Mouse (Mus musculus): ENCODE measurements at regions not wholly inside any gene's neighbourhood (a gene's known extent, or its start where the extent isn't known, plus 50 kb on each side); places are given as distances from the start of the nearest gene placed in this dataset.
A peak's percentile ranks its signal among the peaks of the same experiment; 100 is the strongest.

DNA sequence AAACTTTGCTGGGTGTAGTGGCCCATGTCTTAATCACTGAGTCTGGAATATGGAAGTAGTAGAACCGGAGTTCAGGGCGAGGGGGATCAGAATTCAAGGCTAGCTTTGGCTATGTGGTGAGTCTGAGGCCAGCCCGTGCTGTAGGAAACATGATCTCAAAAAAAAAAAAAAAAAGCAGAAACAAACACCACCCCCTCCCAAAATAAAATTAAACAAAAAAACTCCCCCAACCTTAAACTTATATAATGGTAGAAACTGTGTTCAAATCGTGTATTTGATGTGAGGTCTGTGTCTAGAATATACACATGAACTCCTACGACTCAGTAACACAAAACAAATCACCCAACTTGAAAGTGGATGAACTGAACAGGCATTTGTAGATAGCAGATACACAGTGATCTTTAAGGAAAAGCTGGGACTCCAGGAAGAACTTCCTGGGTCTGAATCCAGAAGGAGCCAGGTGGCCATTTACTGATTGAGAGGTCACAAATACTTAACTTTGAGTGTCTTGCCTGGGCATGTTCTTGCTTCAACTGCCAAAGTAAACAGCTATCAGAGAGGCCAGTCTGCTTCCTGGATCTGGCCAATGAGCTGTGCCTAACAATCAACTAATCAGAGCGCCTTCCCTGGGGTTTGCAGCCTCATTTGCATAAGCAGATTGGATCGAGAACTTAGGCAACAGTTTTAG is 63.6 kb upstream of the Nfe2l2 start:
- TF ChIP-seq CTCF (IDR thresholded peaks at IDR 0.05; ENCODE audit: insufficient read depth, low read length) (no peak), POLR2A (IDR thresholded peaks at IDR 0.05; ENCODE audit: borderline replicate concordance, extremely low read depth, low read depth, low read length) (no peak)
- H3K4me1 ChIP-seq (ENCODE audit: control insufficient read depth, insufficient read depth, low read length), result peaks cover 13% of the 10 kb centered on the region
- DNase-seq, result peak; percentile 37
- H3K4me3 ChIP-seq (replicated peaks; ENCODE audit: extremely low read depth, low read depth, low read length), result no peak overlapping the region
- WGBS, result 55% methylated on average over 7 of the region's 7 CpGs

- 59% methylated on average over 4 of the region's 4 CpGs for WGBS
- TF ChIP-seq POLR2A (IDR thresholded peaks at IDR 0.05; ENCODE audit: borderline replicate concordance, extremely low read depth, low read depth, low read length), result no peak
- TF ChIP-seq CTCF (IDR thresholded peaks at IDR 0.05; ENCODE audit: insufficient read depth, low read length), result no peak
- Histone ChIP-seq H3K4me1 (ENCODE audit: control insufficient read depth, insufficient read depth, low read length) (peaks cover 13% of the 10 kb centered on the region), H3K4me3 (replicated peaks; ENCODE audit: extremely low read depth, low read depth, low read length) (no peak overlapping the region)
- DNase-seq, result peak; percentile 71
Observed at GRCm38 (mm10) chr2:75765403-75765802, 61.0 kb upstream of the Nfe2l2 start.

- Histone ChIP-seq H3K4me1 (ENCODE audit: control insufficient read depth, insufficient read depth, low read length) (peaks cover 13% of the 10 kb centered on the region), H3K4me3 (replicated peaks; ENCODE audit: extremely low read depth, low read depth, low read length) (no peak overlapping the region)
- peak; percentile 66 for DNase-seq
- WGBS, result 22% methylated on average over 3 of the region's 3 CpGs
- no peak for TF ChIP-seq CTCF (IDR thresholded peaks at IDR 0.05; ENCODE audit: insufficient read depth, low read length)
- TF ChIP-seq POLR2A (IDR thresholded peaks at IDR 0.05; ENCODE audit: borderline replicate concordance, extremely low read depth, low read depth, low read length), result no peak
Observed at GRCm38 (mm10) chr2:75763252-75763651, 58.8 kb upstream of the Nfe2l2 start.

DNA sequence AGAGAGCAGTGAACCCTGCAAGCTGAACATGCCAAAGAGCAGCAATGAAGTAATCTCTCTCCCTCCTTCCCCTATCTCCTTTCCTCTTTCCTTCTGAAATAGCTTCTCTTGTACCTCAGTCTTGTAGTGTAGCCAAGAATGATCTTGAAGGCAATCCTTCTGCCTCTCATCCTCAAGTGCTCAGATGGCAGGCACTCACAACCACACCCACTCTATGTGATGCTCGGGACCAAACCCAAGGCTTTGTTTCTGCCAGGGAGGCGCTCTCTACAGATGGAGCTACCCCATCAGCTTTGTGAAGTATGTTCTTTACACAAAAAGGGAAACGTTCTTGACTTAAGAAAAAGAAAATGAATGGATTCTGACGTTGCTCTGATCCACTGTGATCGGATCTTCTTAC is 57.6 kb upstream of the Nfe2l2 start:
- no peak for DNase-seq
- Histone ChIP-seq H3K4me1 (ENCODE audit: control insufficient read depth, insufficient read depth, low read length) (peaks cover 14% of the 10 kb centered on the region), H3K4me3 (replicated peaks; ENCODE audit: extremely low read depth, low read depth, low read length) (no peak overlapping the region)
- TF ChIP-seq POLR2A (IDR thresholded peaks at IDR 0.05; ENCODE audit: borderline replicate concordance, extremely low read depth, low read depth, low read length) (no peak), CTCF (IDR thresholded peaks at IDR 0.05; ENCODE audit: insufficient read depth, low read length) (no peak)
- 69% methylated on average over 5 of the region's 5 CpGs for WGBS

DNA sequence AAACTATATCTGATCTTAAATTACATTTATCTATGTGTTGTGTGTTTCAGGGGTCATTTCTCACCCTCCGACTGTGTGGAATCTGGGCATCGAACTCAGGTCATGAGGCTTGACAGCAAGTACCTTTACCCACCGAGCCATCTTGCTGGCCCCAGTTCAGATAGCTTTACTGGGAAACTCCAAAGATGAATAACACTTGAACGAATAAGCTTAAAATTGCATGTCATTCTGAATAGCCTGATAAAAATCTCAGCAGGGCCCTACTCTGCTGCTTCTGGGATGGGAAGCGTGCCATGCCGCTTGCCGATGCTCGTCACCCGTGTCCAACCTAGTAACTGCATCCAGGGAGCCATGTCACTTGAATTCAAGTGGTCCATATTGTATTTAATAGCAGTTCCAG is 57.2 kb upstream of the Nfe2l2 start:
- WGBS, result 63% methylated on average over 9 of the region's 9 CpGs
- no peak for TF ChIP-seq CTCF (IDR thresholded peaks at IDR 0.05; ENCODE audit: insufficient read depth, low read length)
- Histone ChIP-seq H3K4me1 (ENCODE audit: control insufficient read depth, insufficient read depth, low read length) (peaks cover 16% of the 10 kb centered on the region), H3K4me3 (replicated peaks; ENCODE audit: extremely low read depth, low read depth, low read length) (no peak overlapping the region)
- DNase-seq, result no peak

DNA sequence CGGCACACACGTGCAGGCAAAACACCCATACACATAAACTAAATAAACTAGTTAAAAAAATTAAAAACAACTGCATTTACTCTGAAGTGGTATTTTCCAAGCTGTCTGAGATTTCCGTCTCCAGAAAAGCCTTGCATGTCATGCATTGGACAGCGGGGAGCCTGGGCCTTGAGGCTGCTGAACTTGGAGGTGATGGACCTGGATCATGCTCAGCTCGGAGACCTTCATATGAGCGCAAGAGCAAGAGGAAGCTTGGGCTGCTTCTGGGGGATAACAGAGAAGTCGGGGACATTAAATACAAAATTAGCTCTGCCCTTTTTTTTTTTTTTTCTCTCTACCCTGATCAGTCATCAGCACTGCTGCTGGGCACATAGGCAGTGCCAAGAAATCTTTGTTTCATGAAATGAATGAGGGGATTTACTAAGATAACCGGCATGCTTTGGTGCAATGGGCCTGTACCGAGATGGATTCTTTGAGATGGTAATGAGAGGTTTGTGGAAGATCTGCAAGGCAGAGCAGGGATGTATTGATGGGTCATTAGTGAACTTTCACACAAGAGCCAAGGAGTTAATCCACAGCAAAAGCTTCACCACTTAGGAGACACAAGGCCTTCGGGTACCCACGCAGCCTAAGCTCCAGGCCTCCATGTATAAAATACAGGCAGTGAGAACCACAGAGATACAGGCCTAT is 54.9 kb upstream of the Nfe2l2 start:
- peaks cover 16% of the 10 kb centered on the region for H3K4me1 ChIP-seq (ENCODE audit: control insufficient read depth, insufficient read depth, low read length)
- no peak for TF ChIP-seq POLR2A (IDR thresholded peaks at IDR 0.05; ENCODE audit: borderline replicate concordance, extremely low read depth, low read depth, low read length)
- TF ChIP-seq CTCF (IDR thresholded peaks at IDR 0.05; ENCODE audit: insufficient read depth, low read length), result no peak
- DNase-seq, result no peak
- no peak overlapping the region for H3K4me3 ChIP-seq (replicated peaks; ENCODE audit: extremely low read depth, low read depth, low read length)
- 91% methylated on average over 11 of the region's 11 CpGs for WGBS

DNA sequence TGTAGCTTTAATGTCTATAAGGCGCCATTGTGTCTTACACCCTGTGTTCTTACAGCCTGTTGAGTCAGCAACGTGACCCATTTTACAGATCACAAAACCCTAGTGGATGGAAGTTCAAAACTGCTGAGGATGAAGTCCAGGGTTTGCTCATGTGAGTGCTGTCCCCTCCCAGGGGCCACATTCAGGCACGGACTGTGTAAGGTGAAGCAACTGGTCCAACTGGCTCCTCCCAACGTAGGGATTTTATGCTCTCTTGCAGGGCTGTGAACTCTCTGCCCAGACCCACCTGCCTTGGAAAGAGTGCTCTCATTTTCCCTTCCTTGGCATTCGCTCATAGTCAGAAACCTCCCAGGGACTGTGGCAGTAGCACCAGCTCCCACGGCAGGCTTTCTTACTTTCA is 53.8 kb upstream of the Nfe2l2 start:
- no peak overlapping the region for H3K4me3 ChIP-seq (replicated peaks; ENCODE audit: extremely low read depth, low read depth, low read length)
- 86% methylated on average over 6 of the region's 6 CpGs for WGBS
- H3K4me1 ChIP-seq (ENCODE audit: control insufficient read depth, insufficient read depth, low read length), result peaks cover 10% of the 10 kb centered on the region
- TF ChIP-seq CTCF (IDR thresholded peaks at IDR 0.05; ENCODE audit: insufficient read depth, low read length), result no peak
- no peak for TF ChIP-seq POLR2A (IDR thresholded peaks at IDR 0.05; ENCODE audit: borderline replicate concordance, extremely low read depth, low read depth, low read length)
- no peak for DNase-seq

- DNase-seq, result no peak
- H3K4me1 ChIP-seq (ENCODE audit: control insufficient read depth, insufficient read depth, low read length), result peaks cover 5% of the 10 kb centered on the region
- no peak overlapping the region for H3K4me3 ChIP-seq (replicated peaks; ENCODE audit: extremely low read depth, low read depth, low read length)
- 62% methylated on average over 16 of the region's 16 CpGs for whole genome bisulfite sequencing
- TF ChIP-seq POLR2A (IDR thresholded peaks at IDR 0.05; ENCODE audit: borderline replicate concordance, extremely low read depth, low read depth, low read length) (no peak), CTCF (IDR thresholded peaks at IDR 0.05; ENCODE audit: insufficient read depth, low read length) (no peak)
Observed at GRCm38 (mm10) chr2:75756704-75757638, 52.5 kb upstream of the Nfe2l2 start.

DNA sequence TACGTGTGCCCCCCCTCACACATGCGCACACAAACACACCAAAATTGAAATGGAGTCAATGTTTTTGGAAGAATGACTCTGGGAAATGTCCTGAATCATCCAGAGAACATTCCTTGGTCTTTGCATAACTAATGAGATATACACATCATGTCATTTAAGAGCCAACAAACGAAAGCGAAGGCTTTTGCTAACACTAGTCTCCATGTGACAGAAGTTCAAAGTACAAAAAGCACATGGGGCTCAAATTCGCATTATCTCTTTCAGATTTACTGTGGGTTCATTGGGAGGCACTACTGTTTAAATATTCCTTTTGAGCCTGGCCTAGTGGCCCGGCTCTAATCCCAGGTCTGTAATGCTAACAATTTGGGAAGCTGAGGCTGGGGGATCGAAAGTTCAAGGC is 50.2 kb upstream of the Nfe2l2 start:
- no peak for TF ChIP-seq POLR2A (IDR thresholded peaks at IDR 0.05; ENCODE audit: borderline replicate concordance, extremely low read depth, low read depth, low read length)
- no peak for TF ChIP-seq CTCF (IDR thresholded peaks at IDR 0.05; ENCODE audit: insufficient read depth, low read length)
- 95% methylated on average over 7 of the region's 7 CpGs for WGBS
- DNase-seq, result no peak
- Histone ChIP-seq H3K4me3 (replicated peaks; ENCODE audit: extremely low read depth, low read depth, low read length) (no peak overlapping the region), H3K4me1 (ENCODE audit: control insufficient read depth, insufficient read depth, low read length) (peaks cover 5% of the 10 kb centered on the region)
